Mouse (Mus musculus): ENCODE results near the gene Chil1. TPM values are rescaled to one million over a fixed set of nuclear protein-coding genes. Genes with fewer than 3 reads are reported as not detected.

The Chil1 gene
- polyA plus RNA-seq (2014; fragmentation: Nextera tagmentation; extraction: Ambion mirVana) = 3.6 and 3.7 TPM in 2 replicates

- H3K27ac ChIP-seq (replicated peaks; ENCODE audit: low read depth, low read length) = no peak within 1 kb of the TSS
Measured at GRCm38 (mm10) chr1:134182025-134182424, at the start of gene Chil1. TSS of gene Chil1 (plus strand) at chr1:134182176.

GRCm38 (mm10) chr1:134133316-134133715 is 48.7 kb upstream of the Chil1 start:
- H3K4me3 ChIP-seq (replicated peaks; ENCODE audit: low read depth, low read length) = no peak overlapping the region
- H3K36me3 ChIP-seq (ENCODE audit: control insufficient read depth, insufficient read depth, low read length) = no peaks in the 10 kb centered on the region
- no peak overlapping the region for H3K9ac ChIP-seq (replicated peaks; ENCODE audit: low read length)
- no peak for ATAC-seq (ENCODE audit: low FRiP score, low TSS enrichment)
- DNase-seq = no peak
- no peak overlapping the region for H3K27ac ChIP-seq (replicated peaks; ENCODE audit: low read depth, low read length)
- H3K27me3 ChIP-seq (ENCODE audit: control insufficient read depth, insufficient read depth, low read length) = no peaks in the 10 kb centered on the region
- no peak overlapping the region for H3K4me2 ChIP-seq (ENCODE audit: low read length)
- 64% methylated on average over 11 of the region's 11 CpGs for WGBS
- H3K4me1 ChIP-seq (ENCODE audit: control insufficient read depth, insufficient read depth, low read length) = no peaks in the 10 kb centered on the region
- no peaks in the 10 kb centered on the region for H3K9me3 ChIP-seq (ENCODE audit: control insufficient read depth, low read length)

More at GRCm38 (mm10) chr1:134182025-134182424, at the start of gene Chil1:
- H3K4me1 ChIP-seq (ENCODE audit: control insufficient read depth, insufficient read depth, low read length) = no peaks in the 10 kb centered on the region
- no peaks in the 10 kb centered on the region for H3K9me3 ChIP-seq (ENCODE audit: control insufficient read depth, low read length)
- no peaks in the 10 kb centered on the region for H3K36me3 ChIP-seq (ENCODE audit: control insufficient read depth, insufficient read depth, low read length)
- H3K4me2 ChIP-seq (ENCODE audit: low read length) = no peak within 1 kb of the TSS
- DNase-seq = no peak
- no peak within 1 kb of the TSS for H3K9ac ChIP-seq (replicated peaks; ENCODE audit: low read length)
- no peak within 1 kb of the TSS for H3K4me3 ChIP-seq (replicated peaks; ENCODE audit: low read depth, low read length)
- no peak for ATAC-seq (ENCODE audit: low FRiP score, low TSS enrichment)
- no peaks in the 10 kb centered on the region for H3K27me3 ChIP-seq (ENCODE audit: control insufficient read depth, insufficient read depth, low read length)
- WGBS = 59% methylated on average over 4 of the region's 4 CpGs

- Histone ChIP-seq H3K4me1 (ENCODE audit: control insufficient read depth, insufficient read depth, low read length) (no peaks in the 10 kb centered on the region), H3K9me3 (ENCODE audit: control insufficient read depth, low read length) (no peaks in the 10 kb centered on the region), H3K4me3 (replicated peaks; ENCODE audit: low read depth, low read length) (no peak overlapping the region), H3K36me3 (ENCODE audit: control insufficient read depth, insufficient read depth, low read length) (no peaks in the 10 kb centered on the region), H3K27me3 (ENCODE audit: control insufficient read depth, insufficient read depth, low read length) (no peaks in the 10 kb centered on the region), H3K27ac (replicated peaks; ENCODE audit: low read depth, low read length) (no peak overlapping the region), H3K4me2 (ENCODE audit: low read length) (no peak overlapping the region), H3K9ac (replicated peaks; ENCODE audit: low read length) (no peak overlapping the region)
- DNase-seq (no peak), ATAC-seq (ENCODE audit: low FRiP score, low TSS enrichment) (no peak)
- 67% methylated on average over 3 of the region's 3 CpGs for WGBS
Measured at GRCm38 (mm10) chr1:134136351-134136750, 45.6 kb upstream of the Chil1 start.

- H3K4me3 ChIP-seq (replicated peaks; ENCODE audit: low read depth, low read length) = no peak overlapping the region
- ATAC-seq (ENCODE audit: low FRiP score, low TSS enrichment) (no peak), DNase-seq (no peak)
- H3K4me1 ChIP-seq (ENCODE audit: control insufficient read depth, insufficient read depth, low read length) = peaks cover 11% of the 10 kb centered on the region
- H3K27me3 ChIP-seq (ENCODE audit: control insufficient read depth, insufficient read depth, low read length) = no peaks in the 10 kb centered on the region
- no peak overlapping the region for H3K27ac ChIP-seq (replicated peaks; ENCODE audit: low read depth, low read length)
- 87% methylated on average over 9 of the region's 9 CpGs for WGBS
- H3K9ac ChIP-seq (replicated peaks; ENCODE audit: low read length) = no peak overlapping the region
- no peaks in the 10 kb centered on the region for H3K9me3 ChIP-seq (ENCODE audit: control insufficient read depth, low read length)
- H3K4me2 ChIP-seq (ENCODE audit: low read length) = no peak overlapping the region
- no peaks in the 10 kb centered on the region for H3K36me3 ChIP-seq (ENCODE audit: control insufficient read depth, insufficient read depth, low read length)
Measured at GRCm38 (mm10) chr1:134138424-134138823, 43.6 kb upstream of the Chil1 start.

GRCm38 (mm10) chr1:134142363-134142794 is 39.6 kb upstream of the Chil1 start:
- DNase-seq (peak; percentile 75), ATAC-seq (ENCODE audit: low FRiP score, low TSS enrichment) (peak; percentile 17; the same call in 1 of the 2 replicates)
- Histone ChIP-seq H3K36me3 (ENCODE audit: control insufficient read depth, insufficient read depth, low read length) (no peaks in the 10 kb centered on the region), H3K27ac (replicated peaks; ENCODE audit: low read depth, low read length) (peak overlapping the region; percentile 64), H3K4me2 (ENCODE audit: low read length) (no peak overlapping the region), H3K9me3 (ENCODE audit: control insufficient read depth, low read length) (no peaks in the 10 kb centered on the region), H3K4me1 (ENCODE audit: control insufficient read depth, insufficient read depth, low read length) (peaks cover 14% of the 10 kb centered on the region), H3K27me3 (ENCODE audit: control insufficient read depth, insufficient read depth, low read length) (no peaks in the 10 kb centered on the region), H3K9ac (replicated peaks; ENCODE audit: low read length) (no peak overlapping the region), H3K4me3 (replicated peaks; ENCODE audit: low read depth, low read length) (no peak overlapping the region)
- 21% methylated on average over 4 of the region's 4 CpGs for WGBS

- H3K36me3 ChIP-seq (ENCODE audit: control insufficient read depth, insufficient read depth, low read length) = no peaks in the 10 kb centered on the region
- no peak for ATAC-seq (ENCODE audit: low FRiP score, low TSS enrichment)
- H3K9me3 ChIP-seq (ENCODE audit: control insufficient read depth, low read length) = no peaks in the 10 kb centered on the region
- no peak overlapping the region for H3K9ac ChIP-seq (replicated peaks; ENCODE audit: low read length)
- H3K4me2 ChIP-seq (ENCODE audit: low read length) = no peak overlapping the region
- WGBS = 78% methylated on average over 8 of the region's 8 CpGs
- H3K27me3 ChIP-seq (ENCODE audit: control insufficient read depth, insufficient read depth, low read length) = no peaks in the 10 kb centered on the region
- no peak overlapping the region for H3K4me3 ChIP-seq (replicated peaks; ENCODE audit: low read depth, low read length)
- no peak overlapping the region for H3K27ac ChIP-seq (replicated peaks; ENCODE audit: low read depth, low read length)
- peaks cover 14% of the 10 kb centered on the region for H3K4me1 ChIP-seq (ENCODE audit: control insufficient read depth, insufficient read depth, low read length)
- peak; percentile 3 for DNase-seq
Measured at GRCm38 (mm10) chr1:134146066-134146465, 35.9 kb upstream of the Chil1 start.

- 64% methylated on average over 8 of the region's 8 CpGs for WGBS
- Histone ChIP-seq H3K9ac (replicated peaks; ENCODE audit: low read length) (no peak overlapping the region), H3K4me1 (ENCODE audit: control insufficient read depth, insufficient read depth, low read length) (no peaks in the 10 kb centered on the region), H3K4me2 (ENCODE audit: low read length) (no peak overlapping the region), H3K9me3 (ENCODE audit: control insufficient read depth, low read length) (no peaks in the 10 kb centered on the region), H3K27me3 (ENCODE audit: control insufficient read depth, insufficient read depth, low read length) (no peaks in the 10 kb centered on the region), H3K36me3 (ENCODE audit: control insufficient read depth, insufficient read depth, low read length) (no peaks in the 10 kb centered on the region), H3K4me3 (replicated peaks; ENCODE audit: low read depth, low read length) (no peak overlapping the region), H3K27ac (replicated peaks; ENCODE audit: low read depth, low read length) (no peak overlapping the region)
- DNase-seq (no peak), ATAC-seq (ENCODE audit: low FRiP score, low TSS enrichment) (no peak)
Measured at GRCm38 (mm10) chr1:134150076-134150475, 31.9 kb upstream of the Chil1 start.

- H3K9me3 ChIP-seq (ENCODE audit: control insufficient read depth, low read length) = no peaks in the 10 kb centered on the region
- WGBS = 95% methylated on average over 9 of the region's 9 CpGs
- H3K4me3 ChIP-seq (replicated peaks; ENCODE audit: low read depth, low read length) = no peak overlapping the region
- no peaks in the 10 kb centered on the region for H3K4me1 ChIP-seq (ENCODE audit: control insufficient read depth, insufficient read depth, low read length)
- no peak overlapping the region for H3K4me2 ChIP-seq (ENCODE audit: low read length)
- H3K27me3 ChIP-seq (ENCODE audit: control insufficient read depth, insufficient read depth, low read length) = no peaks in the 10 kb centered on the region
- ATAC-seq (ENCODE audit: low FRiP score, low TSS enrichment) (no peak), DNase-seq (no peak)
- no peaks in the 10 kb centered on the region for H3K36me3 ChIP-seq (ENCODE audit: control insufficient read depth, insufficient read depth, low read length)
- no peak overlapping the region for H3K27ac ChIP-seq (replicated peaks; ENCODE audit: low read depth, low read length)
- H3K9ac ChIP-seq (replicated peaks; ENCODE audit: low read length) = no peak overlapping the region
Measured at GRCm38 (mm10) chr1:134150745-134151144, 31.2 kb upstream of the Chil1 start.

GRCm38 (mm10) chr1:134151655-134152412 is 30.1 kb upstream of the Chil1 start:
- no peak overlapping the region for H3K4me2 ChIP-seq (ENCODE audit: low read length)
- ATAC-seq (ENCODE audit: low FRiP score, low TSS enrichment) = peak; percentile 53; the same call in 1 of the 2 replicates
- WGBS = 32% methylated on average over 13 of the region's 13 CpGs

More at GRCm38 (mm10) chr1:134151655-134152412, 30.1 kb upstream of the Chil1 start:
- Histone ChIP-seq H3K27me3 (ENCODE audit: control insufficient read depth, insufficient read depth, low read length) (no peaks in the 10 kb centered on the region), H3K9me3 (ENCODE audit: control insufficient read depth, low read length) (no peaks in the 10 kb centered on the region), H3K4me1 (ENCODE audit: control insufficient read depth, insufficient read depth, low read length) (no peaks in the 10 kb centered on the region), H3K4me3 (replicated peaks; ENCODE audit: low read depth, low read length) (no peak overlapping the region), H3K27ac (replicated peaks; ENCODE audit: low read depth, low read length) (no peak overlapping the region), H3K36me3 (ENCODE audit: control insufficient read depth, insufficient read depth, low read length) (no peaks in the 10 kb centered on the region), H3K9ac (replicated peaks; ENCODE audit: low read length) (no peak overlapping the region)
- peak; percentile 94 for DNase-seq
